23 mouse cellular contexts compared by ENCODE assay signal in genomic region chr12:25432796-25433195, GRCm38 (mm10).
"Had no signal": no experiment of that assay in that cellular context is flagged by ENCODE, and none has a peak within 500 bp of the region (broad histone marks: within the 10 kb centered on the region; RNA-seq: fewer than 3 reads in every experiment).

No protein-coding gene starts in this region.

- H3K27ac ChIP-seq: kidney, embryonic 15.5 days; limb, embryonic 10.5 days; limb, embryonic 13.5 days; liver, embryonic 12.5 days; liver, embryonic 15.5 days; lung, embryonic 15.5 days; midbrain, embryonic 10.5 days; midbrain, embryonic 13.5 days; neural tube, embryonic 13.5 days; stomach, embryonic 15.5 days had no signal

- H3K9me3 ChIP-seq: kidney, embryonic 15.5 days; limb, embryonic 10.5 days; limb, embryonic 13.5 days; liver, embryonic 12.5 days; liver, embryonic 15.5 days; lung, embryonic 15.5 days; megakaryocyte, embryonic 14.5 days; midbrain, embryonic 10.5 days; midbrain, embryonic 13.5 days; neural tube, embryonic 13.5 days; stomach, embryonic 15.5 days had no signal

- ATAC-seq: liver, embryonic 12.5 days; midbrain, embryonic 13.5 days; midbrain, embryonic 16.5 days had no signal

- H3K27me3 ChIP-seq: kidney, embryonic 15.5 days; liver, embryonic 12.5 days; liver, embryonic 15.5 days; lung, embryonic 15.5 days; midbrain, embryonic 13.5 days; neural tube, embryonic 13.5 days; stomach, embryonic 15.5 days had no signal

- H3K4me3 ChIP-seq: kidney, embryonic 15.5 days; limb, embryonic 10.5 days; limb, embryonic 13.5 days; liver, embryonic 12.5 days; liver, embryonic 15.5 days; lung, embryonic 15.5 days; megakaryocyte, embryonic 14.5 days; midbrain, embryonic 10.5 days; midbrain, embryonic 13.5 days; myocyte; neural tube, embryonic 13.5 days; stomach, embryonic 15.5 days had no signal

- H3K4me1 ChIP-seq: limb, embryonic 10.5 days; liver, embryonic 12.5 days; liver, embryonic 15.5 days; lung, embryonic 15.5 days; midbrain, embryonic 10.5 days; midbrain, embryonic 13.5 days; neural tube, embryonic 13.5 days; stomach, embryonic 15.5 days had no signal

- H3K9ac ChIP-seq: kidney, embryonic 15.5 days; limb, embryonic 13.5 days; liver, embryonic 12.5 days; liver, embryonic 15.5 days; lung, embryonic 15.5 days; midbrain, embryonic 13.5 days; neural tube, embryonic 13.5 days; stomach, embryonic 15.5 days had no signal

- H3K4me2 ChIP-seq: kidney, embryonic 15.5 days; limb, embryonic 13.5 days; liver, embryonic 12.5 days; liver, embryonic 15.5 days; lung, embryonic 15.5 days; midbrain, embryonic 13.5 days; neural tube, embryonic 13.5 days; stomach, embryonic 15.5 days had no signal

- DNase-seq: kidney, postnatal 10 days; kidney, postnatal 36 days; liver; lung, adult 18-20 months; lung, postnatal 10 days; lung, postnatal 36 days; retina, postnatal 1 day; right cerebral cortex, postnatal 25 days; spleen, adult 18-20 months; thymus, postnatal 4 days had no signal

- H3K36me3 ChIP-seq: kidney, embryonic 15.5 days; limb, embryonic 10.5 days; limb, embryonic 13.5 days; liver, embryonic 12.5 days; liver, embryonic 15.5 days; lung, embryonic 15.5 days; midbrain, embryonic 10.5 days; midbrain, embryonic 13.5 days; neural tube, embryonic 13.5 days; stomach, embryonic 15.5 days had no signal
